Mouse (Mus musculus): ENCODE data around the gene Grin2d. TPM values are rescaled to one million over a fixed set of nuclear protein-coding genes. Genes with fewer than 3 reads are reported as not detected.

The Grin2d gene
- polyA plus RNA-seq, 1 experiment from 2014 or later = 0.13 TPM

GRCm38 (mm10) chr7:45805941-45806340 lies 72.2 kb downstream of the Grin2d start:
- no peak overlapping the region for H3K4me2 ChIP-seq (ENCODE audit: low read depth, low read length)
- no peaks in the 10 kb centered on the region for H3K4me1 ChIP-seq (ENCODE audit: control insufficient read depth, insufficient read depth, low read length)
- ATAC-seq (replicated peaks; ENCODE audit: insufficient number of reproducible peaks, low FRiP score, low TSS enrichment, low read depth) (no peak), DNase-seq (ENCODE audit: low spot score) (no peak)
- no peaks in the 10 kb centered on the region for H3K9me3 ChIP-seq (replicated peaks; ENCODE audit: control insufficient read depth, low read length)
- no peak overlapping the region for H3K4me3 ChIP-seq (ENCODE audit: low read depth, low read length)
- no peak overlapping the region for H3K27ac ChIP-seq (replicated peaks; ENCODE audit: low read depth, low read length)
- H3K36me3 ChIP-seq (replicated peaks; ENCODE audit: control insufficient read depth, insufficient read depth, low read depth, low read length) = peaks cover 22% of the 10 kb centered on the region
- 54% methylated on average over 5 of the region's 5 CpGs for WGBS
- no peak overlapping the region for H3K9ac ChIP-seq (replicated peaks; ENCODE audit: low read length)
- H3K27me3 ChIP-seq (ENCODE audit: control insufficient read depth, insufficient read depth, low read length) = no peaks in the 10 kb centered on the region

- WGBS = 88% methylated on average over 6 of the region's 6 CpGs
- ATAC-seq (replicated peaks; ENCODE audit: insufficient number of reproducible peaks, low FRiP score, low TSS enrichment, low read depth) = no peak
Observed at GRCm38 (mm10) chr7:45802551-45802950, 75.6 kb downstream of the Grin2d start.

DNA sequence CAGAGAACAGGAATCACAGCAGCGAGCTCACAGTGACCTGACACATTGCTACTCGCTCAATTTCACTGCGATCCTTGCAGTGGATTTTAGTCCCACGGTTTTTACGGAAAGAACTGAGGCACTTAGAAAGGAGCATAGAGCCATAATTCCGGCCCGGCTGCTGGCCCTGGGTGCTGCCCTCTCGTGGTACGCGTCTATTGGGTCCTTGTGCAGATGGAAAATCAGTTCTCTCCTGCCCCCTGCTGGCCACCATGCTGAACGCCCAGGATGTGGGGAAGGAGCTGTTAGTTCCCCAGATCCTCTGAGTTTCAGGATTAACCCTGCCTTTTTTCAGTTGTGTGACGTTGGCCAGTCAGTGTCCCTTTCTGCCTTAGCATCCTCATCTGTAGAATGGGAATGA lies 76.8 kb downstream of the Grin2d start:
- ATAC-seq (replicated peaks; ENCODE audit: insufficient number of reproducible peaks, low FRiP score, low TSS enrichment, low read depth) (no peak), DNase-seq (ENCODE audit: low spot score) (peak; percentile 94)
- no peak overlapping the region for H3K4me3 ChIP-seq (ENCODE audit: low read depth, low read length)
- no peak overlapping the region for H3K27ac ChIP-seq (replicated peaks; ENCODE audit: low read depth, low read length)
- H3K4me1 ChIP-seq (ENCODE audit: control insufficient read depth, insufficient read depth, low read length) = peaks cover 12% of the 10 kb centered on the region
- H3K9ac ChIP-seq (replicated peaks; ENCODE audit: low read length) = no peak overlapping the region
- 5% methylated on average over 12 of the region's 12 CpGs for WGBS
- peak overlapping the region; percentile 4; the same call in 1 of the 2 replicates for H3K4me2 ChIP-seq (ENCODE audit: low read depth, low read length)
- H3K36me3 ChIP-seq (replicated peaks; ENCODE audit: control insufficient read depth, insufficient read depth, low read depth, low read length) = no peaks in the 10 kb centered on the region
- H3K27me3 ChIP-seq (ENCODE audit: control insufficient read depth, insufficient read depth, low read length) = peaks cover 11% of the 10 kb centered on the region
- no peaks in the 10 kb centered on the region for H3K9me3 ChIP-seq (replicated peaks; ENCODE audit: control insufficient read depth, low read length)

More at GRCm38 (mm10) chr7:45802551-45802950, 75.6 kb downstream of the Grin2d start:
- H3K27ac ChIP-seq (replicated peaks; ENCODE audit: low read depth, low read length) = no peak overlapping the region
- no peak overlapping the region for H3K4me2 ChIP-seq (ENCODE audit: low read depth, low read length)
- peaks cover 3% of the 10 kb centered on the region; the same call in 1 of the 2 replicates for H3K36me3 ChIP-seq (replicated peaks; ENCODE audit: control insufficient read depth, insufficient read depth, low read depth, low read length)
- H3K9me3 ChIP-seq (replicated peaks; ENCODE audit: control insufficient read depth, low read length) = no peaks in the 10 kb centered on the region
- DNase-seq (ENCODE audit: low spot score) = no peak
- H3K27me3 ChIP-seq (ENCODE audit: control insufficient read depth, insufficient read depth, low read length) = peaks cover 3% of the 10 kb centered on the region
- H3K4me3 ChIP-seq (ENCODE audit: low read depth, low read length) = no peak overlapping the region
- peaks cover 8% of the 10 kb centered on the region for H3K4me1 ChIP-seq (ENCODE audit: control insufficient read depth, insufficient read depth, low read length)
- H3K9ac ChIP-seq (replicated peaks; ENCODE audit: low read length) = no peak overlapping the region

DNA sequence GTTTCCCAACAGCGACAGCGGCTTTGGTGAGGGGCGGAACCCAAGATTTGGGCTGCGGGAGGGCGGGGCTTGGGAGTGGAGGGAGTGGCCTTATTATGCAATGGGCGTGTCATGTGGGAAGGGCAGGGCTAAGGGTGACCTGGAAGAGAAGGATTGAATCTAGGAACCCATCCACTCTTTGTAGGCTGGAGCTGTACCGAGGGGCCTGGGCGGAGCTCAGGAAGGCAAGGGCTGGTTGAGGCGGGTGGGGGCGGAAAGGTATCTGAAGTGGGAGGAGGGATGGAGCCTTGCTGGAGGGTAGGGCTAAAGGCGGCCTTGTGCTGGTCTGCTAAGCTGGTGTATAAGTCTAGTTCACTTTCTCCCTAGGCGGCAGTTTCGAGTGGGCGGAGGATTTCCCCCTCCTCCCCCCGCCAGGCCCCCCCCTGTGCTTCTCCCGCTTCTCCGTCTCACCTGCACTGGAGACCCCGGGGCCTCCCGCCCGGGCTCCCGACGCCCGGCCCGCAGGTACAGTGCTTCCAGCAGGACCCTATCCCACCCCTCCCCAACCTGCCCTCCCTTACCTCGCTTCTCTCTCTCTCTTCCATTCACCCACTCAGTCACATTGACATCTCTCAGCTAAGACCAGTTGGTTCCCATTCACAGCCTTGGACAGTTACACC lies 77.5 kb downstream of the Grin2d start:
- DNase-seq (ENCODE audit: low spot score) (peak; percentile 53), ATAC-seq (replicated peaks; ENCODE audit: insufficient number of reproducible peaks, low FRiP score, low TSS enrichment, low read depth) (no peak)
- no peak overlapping the region; the same call in 1 of the 2 replicates for H3K9ac ChIP-seq (replicated peaks; ENCODE audit: low read length)
- no peaks in the 10 kb centered on the region for H3K36me3 ChIP-seq (replicated peaks; ENCODE audit: control insufficient read depth, insufficient read depth, low read depth, low read length)
- H3K4me3 ChIP-seq (ENCODE audit: low read depth, low read length) = no peak overlapping the region
- peaks cover 12% of the 10 kb centered on the region for H3K4me1 ChIP-seq (ENCODE audit: control insufficient read depth, insufficient read depth, low read length)
- peak overlapping the region; percentile 4; the same call in 1 of the 2 replicates for H3K4me2 ChIP-seq (ENCODE audit: low read depth, low read length)
- H3K27me3 ChIP-seq (ENCODE audit: control insufficient read depth, insufficient read depth, low read length) = peaks cover 11% of the 10 kb centered on the region
- H3K27ac ChIP-seq (replicated peaks; ENCODE audit: low read depth, low read length) = no peak overlapping the region
- no peaks in the 10 kb centered on the region for H3K9me3 ChIP-seq (replicated peaks; ENCODE audit: control insufficient read depth, low read length)
- 12% methylated on average over 23 of the region's 25 CpGs for WGBS

- peaks cover 12% of the 10 kb centered on the region for H3K4me1 ChIP-seq (ENCODE audit: control insufficient read depth, insufficient read depth, low read length)
- 35% methylated on average over 7 of the region's 7 CpGs for WGBS
- no peak for DNase-seq (ENCODE audit: low spot score)
- H3K9me3 ChIP-seq (replicated peaks; ENCODE audit: control insufficient read depth, low read length) = no peaks in the 10 kb centered on the region
- no peak overlapping the region for H3K9ac ChIP-seq (replicated peaks; ENCODE audit: low read length)
- no peak overlapping the region for H3K27ac ChIP-seq (replicated peaks; ENCODE audit: low read depth, low read length)
- no peak for ATAC-seq (replicated peaks; ENCODE audit: insufficient number of reproducible peaks, low FRiP score, low TSS enrichment, low read depth)
- no peak overlapping the region for H3K4me3 ChIP-seq (ENCODE audit: low read depth, low read length)
- H3K4me2 ChIP-seq (ENCODE audit: low read depth, low read length) = no peak overlapping the region
- no peaks in the 10 kb centered on the region; the same call in 1 of the 2 replicates for H3K36me3 ChIP-seq (replicated peaks; ENCODE audit: control insufficient read depth, insufficient read depth, low read depth, low read length)
- peaks cover 11% of the 10 kb centered on the region for H3K27me3 ChIP-seq (ENCODE audit: control insufficient read depth, insufficient read depth, low read length)
Observed at GRCm38 (mm10) chr7:45800001-45800400, 78.2 kb downstream of the Grin2d start.

DNA sequence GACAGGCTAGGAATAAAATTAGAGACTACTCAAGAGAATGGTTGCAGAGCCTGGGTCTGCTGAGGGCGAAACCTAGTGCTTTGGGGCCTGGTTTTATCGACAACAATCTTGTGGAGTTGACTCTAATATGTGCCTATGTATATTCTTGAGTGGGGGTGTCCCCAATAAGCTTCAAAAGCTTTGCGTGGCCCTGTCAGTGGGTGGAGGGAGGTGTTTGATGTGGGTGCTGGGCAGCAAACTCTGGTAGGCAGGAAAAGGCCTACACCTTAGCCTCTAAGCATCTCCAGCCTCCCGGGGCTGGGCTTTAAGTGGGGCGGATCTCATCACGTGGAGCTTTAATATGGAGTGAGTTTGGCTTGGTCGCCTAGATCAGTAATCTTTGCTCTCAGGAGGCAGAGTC lies 79.2 kb downstream of the Grin2d start:
- 40% methylated on average over 7 of the region's 7 CpGs for WGBS
- DNase-seq (ENCODE audit: low spot score) = no peak
- Histone ChIP-seq H3K4me3 (ENCODE audit: low read depth, low read length) (no peak overlapping the region), H3K27ac (replicated peaks; ENCODE audit: low read depth, low read length) (no peak overlapping the region), H3K4me1 (ENCODE audit: control insufficient read depth, insufficient read depth, low read length) (peaks cover 12% of the 10 kb centered on the region), H3K9ac (replicated peaks; ENCODE audit: low read length) (no peak overlapping the region), H3K27me3 (ENCODE audit: control insufficient read depth, insufficient read depth, low read length) (peaks cover 11% of the 10 kb centered on the region), H3K9me3 (replicated peaks; ENCODE audit: control insufficient read depth, low read length) (no peaks in the 10 kb centered on the region), H3K36me3 (replicated peaks; ENCODE audit: control insufficient read depth, insufficient read depth, low read depth, low read length) (no peaks in the 10 kb centered on the region; the same call in 1 of the 2 replicates), H3K4me2 (ENCODE audit: low read depth, low read length) (no peak overlapping the region)
- ATAC-seq (replicated peaks; ENCODE audit: insufficient number of reproducible peaks, low FRiP score, low TSS enrichment, low read depth) = no peak

DNA sequence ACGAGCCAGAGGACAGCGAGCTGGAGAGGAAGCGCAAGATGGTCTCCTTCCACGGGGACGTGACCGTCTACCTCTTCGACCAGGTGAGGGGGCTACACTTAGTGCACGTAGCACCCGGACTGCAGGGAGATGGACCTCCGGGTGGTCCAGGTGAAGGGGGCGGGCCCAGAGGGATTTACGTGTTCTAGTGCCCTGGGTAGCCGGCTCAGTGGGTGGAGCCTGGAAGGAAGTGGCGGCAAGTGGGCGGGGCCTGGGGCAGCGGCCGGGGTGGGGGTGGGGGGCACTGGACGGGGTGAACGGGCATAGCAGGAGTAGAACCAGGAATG lies 79.7 kb downstream of the Grin2d start:
- peak overlapping the region; percentile 42 for H3K4me3 ChIP-seq (ENCODE audit: low read depth, low read length)
- H3K36me3 ChIP-seq (replicated peaks; ENCODE audit: control insufficient read depth, insufficient read depth, low read depth, low read length) = no peaks in the 10 kb centered on the region; the same call in 1 of the 2 replicates
- ATAC-seq (replicated peaks; ENCODE audit: insufficient number of reproducible peaks, low FRiP score, low TSS enrichment, low read depth) (no peak), DNase-seq (ENCODE audit: low spot score) (no peak)
- peak overlapping the region; percentile 90 for H3K4me2 ChIP-seq (ENCODE audit: low read depth, low read length)
- peak overlapping the region; percentile 57 for H3K9ac ChIP-seq (replicated peaks; ENCODE audit: low read length)
- peaks cover 12% of the 10 kb centered on the region for H3K4me1 ChIP-seq (ENCODE audit: control insufficient read depth, insufficient read depth, low read length)
- 2% methylated on average over 19 of the region's 19 CpGs for WGBS
- H3K27ac ChIP-seq (replicated peaks; ENCODE audit: low read depth, low read length) = no peak overlapping the region
- peaks cover 11% of the 10 kb centered on the region for H3K27me3 ChIP-seq (ENCODE audit: control insufficient read depth, insufficient read depth, low read length)
- H3K9me3 ChIP-seq (replicated peaks; ENCODE audit: control insufficient read depth, low read length) = no peaks in the 10 kb centered on the region

DNA sequence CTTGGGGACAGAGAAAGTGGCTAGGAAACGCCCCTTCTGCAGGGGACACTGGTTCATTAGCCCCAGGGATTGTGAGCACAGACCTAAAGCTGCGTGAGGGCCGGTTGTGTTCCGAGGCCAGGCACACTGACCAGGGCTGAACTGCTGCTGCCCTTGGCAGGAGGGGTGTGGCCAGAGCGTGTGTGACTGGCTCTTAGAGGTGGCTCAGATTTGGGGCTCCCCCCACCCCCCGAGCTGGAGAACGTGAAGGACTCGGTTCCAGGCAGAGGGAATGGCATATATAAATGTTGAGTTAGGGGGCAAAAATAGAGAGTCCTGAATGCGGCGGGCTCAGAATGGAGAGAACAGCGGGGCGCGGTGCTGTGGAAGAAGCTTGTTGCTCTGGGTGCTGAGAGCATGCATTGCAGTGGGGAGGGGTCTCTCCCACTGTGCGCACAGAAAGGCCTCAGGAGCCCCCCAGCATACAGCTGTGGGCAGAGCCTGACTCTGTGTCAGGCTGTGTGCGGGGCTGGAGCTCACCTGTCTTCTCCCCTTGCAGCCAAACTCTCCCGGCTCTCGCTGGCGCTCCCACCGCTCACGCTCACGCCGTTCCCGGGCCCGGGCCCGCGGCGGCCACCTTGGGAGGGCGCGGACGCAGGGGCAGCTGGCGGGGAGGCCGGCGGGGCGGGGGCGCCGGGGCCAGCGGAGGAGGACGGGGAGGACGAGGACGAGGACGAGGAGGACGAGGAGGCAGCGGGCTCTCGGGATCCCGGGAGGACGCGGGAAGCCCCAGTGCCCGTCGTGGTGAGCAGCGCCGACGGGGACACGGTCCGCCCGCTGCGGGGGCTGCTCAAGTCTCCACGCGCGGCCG lies 80.3 kb downstream of the Grin2d start:
- peak overlapping the region; percentile 42 for H3K4me3 ChIP-seq (ENCODE audit: low read depth, low read length)
- no peaks in the 10 kb centered on the region for H3K9me3 ChIP-seq (replicated peaks; ENCODE audit: control insufficient read depth, low read length)
- H3K9ac ChIP-seq (replicated peaks; ENCODE audit: low read length) = peak overlapping the region; percentile 57
- WGBS = under 1% methylated on average over 57 of the region's 60 CpGs
- no peak overlapping the region for H3K27ac ChIP-seq (replicated peaks; ENCODE audit: low read depth, low read length)
- peaks cover 12% of the 10 kb centered on the region for H3K4me1 ChIP-seq (ENCODE audit: control insufficient read depth, insufficient read depth, low read length)
- H3K27me3 ChIP-seq (ENCODE audit: control insufficient read depth, insufficient read depth, low read length) = peaks cover 11% of the 10 kb centered on the region
- peak overlapping the region; percentile 90 for H3K4me2 ChIP-seq (ENCODE audit: low read depth, low read length)
- no peaks in the 10 kb centered on the region; the same call in 1 of the 2 replicates for H3K36me3 ChIP-seq (replicated peaks; ENCODE audit: control insufficient read depth, insufficient read depth, low read depth, low read length)
- DNase-seq (ENCODE audit: low spot score) (no peak), ATAC-seq (replicated peaks; ENCODE audit: insufficient number of reproducible peaks, low FRiP score, low TSS enrichment, low read depth) (no peak)
